Mouse (Mus musculus) MEL (cell line): ENCODE data around the gene Hsp90ab1. TPM values are rescaled to one million over a fixed set of nuclear protein-coding genes. Genes with fewer than 3 reads are reported as not detected.

ENCODE experiments used
- DNase-seq: peaks from one replicate; pipeline ENCODE4 v3.0.0; 2011; ENCODE audit warnings: low read depth, low spot score
- H3K27ac ChIP-seq: 2 replicates; pipeline ENCODE4 v1.5.1; 2012; ENCODE audit warnings: low read depth, mild to moderate bottlenecking, control low read depth, low read length, moderate library complexity; ENCODE audit not compliant: control insufficient read depth
- H3K27me3 ChIP-seq, 2 experiments: fragments of 150-350 bp in 1 of 2; sonication (generic) in 1 of 2; 2 replicates each; pipeline ENCODE4 v1.6.1; 2012; ENCODE audit warnings: low read length in 2 of 2, mild to moderate bottlenecking in 2 of 2, improper control_type of control experiment in 1 of 2, moderate library complexity in 1 of 2; ENCODE audit not compliant: insufficient read depth in 2 of 2, control insufficient read depth in 1 of 2
- H3K36me3 ChIP-seq, 2 experiments: 2 replicates each; pipeline ENCODE4 v1.6.1; 2012 to 2014; ENCODE audit warnings: low read length in 2 of 2, improper control_type of control experiment in 1 of 2, inconsistent platforms in 1 of 2, mild to moderate bottlenecking in 1 of 2; ENCODE audit not compliant: insufficient read depth in 2 of 2, control insufficient read depth in 1 of 2
- H3K4me1 ChIP-seq, 2 experiments: fragments of 150-350 bp in 1 of 2; sonication (generic) in 1 of 2; 2 replicates each; pipeline ENCODE4 v1.6.1; 2012; ENCODE audit warnings: low read length in 2 of 2, improper control_type of control experiment in 1 of 2, mild to moderate bottlenecking in 1 of 2; ENCODE audit not compliant: insufficient read depth in 2 of 2, control insufficient read depth in 1 of 2
- H3K4me3 ChIP-seq, 2 experiments: fragments of 150-350 bp in 1 of 2; sonication (generic) in 1 of 2; 2 replicates each; pipeline ENCODE4 v1.5.1; 2012; ENCODE audit warnings: low read depth in 2 of 2, low read length in 2 of 2, mild to moderate bottlenecking in 2 of 2, moderate library complexity in 2 of 2, control low read depth in 1 of 2, improper control_type of control experiment in 1 of 2; ENCODE audit not compliant: control insufficient read depth in 1 of 2, insufficient read depth in 1 of 2
- H3K79me2 ChIP-seq: 2 replicates; pipeline ENCODE4 v1.6.1; 2012; ENCODE audit warnings: mild to moderate bottlenecking, low read length, moderate library complexity; ENCODE audit not compliant: control insufficient read depth, poor library complexity, insufficient read depth
- H3K9ac ChIP-seq: 2 replicates; pipeline ENCODE4 v1.6.1; 2012; ENCODE audit warnings: low read depth, mild to moderate bottlenecking, control low read depth, low read length, moderate library complexity; ENCODE audit not compliant: control insufficient read depth, poor library complexity, severe bottlenecking
- H3K9me3 ChIP-seq: fragments of 150-350 bp; sonication (generic); replicated peaks from 2 replicates; pipeline ENCODE4 v1.6.1; 2012; ENCODE audit warnings: mild to moderate bottlenecking, low read length, improper control_type of control experiment, moderate library complexity; ENCODE audit not compliant: insufficient read depth
- BHLHE40 ChIP-seq: IDR thresholded peaks from 2 replicates; pipeline ENCODE4 v1.6.1; 2012; ENCODE audit warnings: low read depth, mild to moderate bottlenecking, inconsistent platforms, low read length, improper control_type of control experiment, borderline replicate concordance
- CHD1 ChIP-seq: IDR thresholded peaks from 2 replicates; pipeline ENCODE4 v1.6.1; 2012; ENCODE audit warnings: low read depth, mild to moderate bottlenecking, inconsistent platforms, low read length, improper control_type of control experiment
- CHD2 ChIP-seq: IDR thresholded peaks from 2 replicates; pipeline ENCODE4 v1.6.1; 2011; ENCODE audit warnings: low read length, improper control_type of control experiment
- CTCF ChIP-seq, 3 experiments: IDR thresholded peaks in 2 of 3; conservative IDR thresholded peaks in 1 of 3; 2 replicates each; pipeline ENCODE4 v1.5.1; 2011 to 2012; ENCODE audit warnings: low read length in 3 of 3, low read depth in 2 of 3, mild to moderate bottlenecking in 2 of 3, improper control_type of control experiment in 1 of 3, inconsistent platforms in 1 of 3, mixed read lengths in 1 of 3, moderate library complexity in 1 of 3; ENCODE audit not compliant: control insufficient read depth in 1 of 3, insufficient read depth in 1 of 3, poor library complexity in 1 of 3, severe bottlenecking in 1 of 3
- E2F4 ChIP-seq: IDR thresholded peaks from 2 replicates; pipeline ENCODE4 v1.6.1; 2011; ENCODE audit warnings: low read depth, low read length, improper control_type of control experiment, borderline replicate concordance
- ELF1 ChIP-seq: IDR thresholded peaks from 2 replicates; pipeline ENCODE4 v1.6.1; 2014; ENCODE audit warnings: low read depth, mild to moderate bottlenecking, inconsistent platforms, low read length, improper control_type of control experiment, moderate library complexity
- EP300 ChIP-seq, 2 experiments: IDR thresholded peaks; 2 replicates each; pipeline ENCODE4 v1.6.1; 2011; ENCODE audit warnings: improper control_type of control experiment in 2 of 2, low read length in 2 of 2, low read depth in 1 of 2, mild to moderate bottlenecking in 1 of 2
- ETS1 ChIP-seq: IDR thresholded peaks from 2 replicates; pipeline ENCODE4 v1.6.1; 2012; ENCODE audit warnings: low read depth, mild to moderate bottlenecking, inconsistent platforms, low read length, improper control_type of control experiment, moderate library complexity
- GABPA ChIP-seq: IDR thresholded peaks from 2 replicates; pipeline ENCODE4 v1.6.1; 2012; ENCODE audit warnings: low read depth, mild to moderate bottlenecking, inconsistent platforms, low read length, improper control_type of control experiment, moderate library complexity
- GATA1 ChIP-seq: IDR thresholded peaks from 2 replicates; pipeline ENCODE4 v1.6.1; 2011; ENCODE audit warnings: low read depth, low read length, improper control_type of control experiment
- HCFC1 ChIP-seq: IDR thresholded peaks from 2 replicates; pipeline ENCODE4 v1.6.1; 2012; ENCODE audit warnings: low read depth, mild to moderate bottlenecking, inconsistent platforms, low read length, improper control_type of control experiment, moderate library complexity
- KAT2A ChIP-seq: conservative IDR thresholded peaks from 2 replicates; pipeline ENCODE4 v1.6.1; 2012; ENCODE audit warnings: low read depth, low read length, improper control_type of control experiment, inconsistent platforms
- MAFK ChIP-seq: IDR thresholded peaks from 2 replicates; pipeline ENCODE4 v1.6.1; 2011; ENCODE audit warnings: low read depth, mild to moderate bottlenecking, low read length, improper control_type of control experiment, borderline replicate concordance
- MAX ChIP-seq: IDR thresholded peaks from 2 replicates; pipeline ENCODE4 v1.6.1; 2011; ENCODE audit warnings: low read length, improper control_type of control experiment
- MAZ ChIP-seq: IDR thresholded peaks from 2 replicates; pipeline ENCODE4 v1.6.1; 2012; ENCODE audit warnings: low read depth, mild to moderate bottlenecking, inconsistent platforms, low read length, improper control_type of control experiment
- MEF2A ChIP-seq: IDR thresholded peaks from 2 replicates; pipeline ENCODE4 v1.6.1; 2014; ENCODE audit warnings: low read depth, mild to moderate bottlenecking, inconsistent platforms, low read length, improper control_type of control experiment; ENCODE audit not compliant: poor library complexity, insufficient replicate concordance, severe bottlenecking; ENCODE audit errors: extremely low read depth
- MXI1 ChIP-seq: IDR thresholded peaks from 2 replicates; pipeline ENCODE4 v1.6.1; 2011; ENCODE audit warnings: mild to moderate bottlenecking, low read depth, low read length, improper control_type of control experiment
- MYB ChIP-seq: IDR thresholded peaks from 2 replicates; pipeline ENCODE4 v1.6.1; 2011; ENCODE audit warnings: mild to moderate bottlenecking, low read depth, low read length, improper control_type of control experiment
- MYC ChIP-seq: IDR thresholded peaks from 2 replicates; pipeline ENCODE4 v1.6.1; 2011; ENCODE audit warnings: low read depth, mild to moderate bottlenecking, low read length, improper control_type of control experiment, moderate library complexity
- NELFE ChIP-seq: IDR thresholded peaks from 2 replicates; pipeline ENCODE4 v1.6.1; 2011; ENCODE audit warnings: low read depth, low read length, improper control_type of control experiment
- NRF1 ChIP-seq: IDR thresholded peaks from 2 replicates; pipeline ENCODE4 v1.6.1; 2014; ENCODE audit warnings: low read depth, mild to moderate bottlenecking, inconsistent platforms, low read length, improper control_type of control experiment, moderate library complexity; ENCODE audit not compliant: poor library complexity, insufficient read depth, severe bottlenecking
- POLR2A ChIP-seq, 2 experiments: IDR thresholded peaks; 2 replicates each; pipeline ENCODE4 v1.6.1; 2011 to 2012; ENCODE audit warnings: low read length in 2 of 2, mild to moderate bottlenecking in 2 of 2, control low read depth in 1 of 2, improper control_type of control experiment in 1 of 2, low read depth in 1 of 2, moderate library complexity in 1 of 2; ENCODE audit not compliant: control insufficient read depth in 1 of 2, insufficient read depth in 1 of 2, poor library complexity in 1 of 2
- POLR2AphosphoS2 ChIP-seq: IDR thresholded peaks from 2 replicates; pipeline ENCODE4 v1.6.1; 2011; ENCODE audit warnings: low read length, improper control_type of control experiment
- RAD21 ChIP-seq: IDR thresholded peaks from 2 replicates; pipeline ENCODE4 v1.6.1; 2011; ENCODE audit warnings: mild to moderate bottlenecking, low read depth, low read length, improper control_type of control experiment
- RCOR1 ChIP-seq: IDR thresholded peaks from 2 replicates; pipeline ENCODE4 v1.6.1; 2012; ENCODE audit warnings: low read depth, mild to moderate bottlenecking, inconsistent platforms, low read length, improper control_type of control experiment
- SIN3A ChIP-seq: IDR thresholded peaks from 2 replicates; pipeline ENCODE4 v1.6.1; 2012; ENCODE audit warnings: low read length, improper control_type of control experiment, inconsistent platforms
- SMC3 ChIP-seq: IDR thresholded peaks from 2 replicates; pipeline ENCODE4 v1.6.1; 2011; ENCODE audit warnings: low read depth, low read length, improper control_type of control experiment
- TAL1 ChIP-seq: IDR thresholded peaks from 2 replicates; pipeline ENCODE4 v1.6.1; 2012; ENCODE audit warnings: mild to moderate bottlenecking, inconsistent platforms, low read length, moderate library complexity, mixed read lengths
- TBP ChIP-seq: IDR thresholded peaks from 2 replicates; pipeline ENCODE4 v1.8.0; 2011; ENCODE audit warnings: low read depth, low read length, improper control_type of control experiment
- TCF12 ChIP-seq: IDR thresholded peaks from 2 replicates; pipeline ENCODE4 v1.6.1; 2014; ENCODE audit warnings: low read depth, mild to moderate bottlenecking, inconsistent platforms, low read length, improper control_type of control experiment, moderate library complexity
- UBTF ChIP-seq: IDR thresholded peaks from 2 replicates; pipeline ENCODE4 v1.6.1; 2012; ENCODE audit warnings: low read depth, mild to moderate bottlenecking, inconsistent platforms, low read length, improper control_type of control experiment, moderate library complexity, borderline replicate concordance; ENCODE audit not compliant: insufficient read depth
- USF2 ChIP-seq, 2 experiments: IDR thresholded peaks; 2 replicates each; pipeline ENCODE4 v1.6.1; 2011 to 2012; ENCODE audit warnings: improper control_type of control experiment in 2 of 2, low read length in 2 of 2, borderline replicate concordance in 1 of 2, inconsistent platforms in 1 of 2, low read depth in 1 of 2, mild to moderate bottlenecking in 1 of 2; ENCODE audit not compliant: insufficient read depth in 1 of 2
- ZC3H11A ChIP-seq: IDR thresholded peaks from 2 replicates; pipeline ENCODE4 v1.6.1; 2012; ENCODE audit warnings: low read depth, mild to moderate bottlenecking, inconsistent platforms, low read length, improper control_type of control experiment
- ZMIZ1 ChIP-seq: IDR thresholded peaks from 2 replicates; pipeline ENCODE4 v1.6.1; 2012; ENCODE audit warnings: low read depth, mild to moderate bottlenecking, inconsistent platforms, low read length, improper control_type of control experiment, moderate library complexity
- ZNF384 ChIP-seq: IDR thresholded peaks from 2 replicates; pipeline ENCODE4 v1.6.1; 2012; ENCODE audit warnings: low read depth, mild to moderate bottlenecking, inconsistent platforms, low read length, improper control_type of control experiment
- polyA plus RNA-seq, 2 experiments: library from polyadenylated mRNA; stranded (reverse) in 1 of 2; unstranded in 1 of 2; fragments of >175 nt in 1 of 2; fragments of >200 nt in 1 of 2; gene quantifications; 2 replicates each; pipeline versions ENCODE4 v1.2.1 to v1.2.4; 2012; ENCODE audit warnings: low replicate concordance in 2 of 2, low read depth in 1 of 2; ENCODE audit not compliant: insufficient read length in 2 of 2, insufficient read depth in 1 of 2, missing spikeins in 1 of 2
- total RNA-seq: library from RNA; depleted of rRNA; stranded (reverse); fragments of 300-350 nt; gene quantifications from 2 replicates; pipeline ENCODE4 v1.2.3, GENCODE M21; 2012; rRNA removed

Hsp90ab1 gene
- 1,032 and 1,220 TPM in 2 replicates for total RNA-seq
- over 10,000 TPM in 1 of 2 experiments, 1,000 to 10,000 TPM in 1; 4,130 to 27,726 TPM for polyA plus RNA-seq

GRCm38 (mm10) chr17:45573087-45573779 is at the start of gene Hsp90ab1:
Gene Hsp90ab1 (minus strand): TSS chr17:45573271.
- Histone ChIP-seq H3K36me3 (peaks cover 25 to 27% of the 10 kb centered on the region in 2 experiments), H3K9ac (peak within 1 kb of the TSS; percentile 97), H3K4me1 (peaks cover 3 to 32% of the 10 kb centered on the region in 2 experiments), H3K4me3 (peak within 1 kb of the TSS; percentile 65 to 96), H3K27me3 (no peaks in the 10 kb centered on the region), H3K9me3 (no peaks in the 10 kb centered on the region), H3K79me2 (peaks cover 38% of the 10 kb centered on the region), H3K27ac (peak within 1 kb of the TSS; percentile 80)
- DNase-seq: peak; percentile 99
- TF ChIP-seq BHLHE40: peak; percentile 45; the same call in 1 of the 2 replicates
- TF ChIP-seq ETS1: peak; percentile 34
- no peak for TF ChIP-seq E2F4
- TF ChIP-seq USF2 (IDR thresholded peaks at IDR 0.05; ENCODE audit: borderline replicate concordance in 1 of 2, insufficient read depth in 1 of 2, low read depth in 1 of 2, low read length in 2 of 2): no peak
- TF ChIP-seq POLR2AphosphoS2: peak; percentile 98
- peak; percentile 82 for TF ChIP-seq TCF12
- peak; percentile 64 for TF ChIP-seq CHD2
- TF ChIP-seq ELF1: peak; percentile 32; the same call in 1 of the 2 replicates
- no peak for TF ChIP-seq RCOR1
- no peak for TF ChIP-seq GABPA
- TF ChIP-seq CTCF (IDR thresholded peaks at IDR 0.05 in 2 of 3, conservative IDR thresholded peaks at IDR 0.05 in 1 of 3; ENCODE audit: control insufficient read depth in 1 of 3, insufficient read depth in 1 of 3, low read depth in 2 of 3, low read length in 3 of 3, poor library complexity in 1 of 3, severe bottlenecking in 1 of 3): no peak
- no peak for TF ChIP-seq GATA1
- TF ChIP-seq MYB: no peak
- TF ChIP-seq SMC3: no peak
- TF ChIP-seq ZMIZ1: peak; percentile 99
- TF ChIP-seq HCFC1: peak; percentile 82
- peak; percentile 98 for TF ChIP-seq MAZ
- TF ChIP-seq MEF2A: no peak
- TF ChIP-seq TAL1: no peak
- peak; percentile 100 for TF ChIP-seq NELFE
- peak; percentile 70 for TF ChIP-seq SIN3A
- TF ChIP-seq MYC: no peak
- TF ChIP-seq ZC3H11A: no peak
- peak; percentile 69 for TF ChIP-seq ZNF384
- TF ChIP-seq TBP: peak; percentile 98
- TF ChIP-seq POLR2A (IDR thresholded peaks at IDR 0.05; ENCODE audit: control insufficient read depth in 1 of 2, insufficient read depth in 1 of 2, low read depth in 1 of 2, low read length in 2 of 2, poor library complexity in 1 of 2): peak; percentile 94 to 97
- peak; percentile 67; the same call in 1 of the 2 replicates for TF ChIP-seq CHD1
- TF ChIP-seq UBTF: no peak
- TF ChIP-seq MAFK: no peak
- peak; percentile 34; the same call in 1 of the 2 replicates for TF ChIP-seq MAX
- TF ChIP-seq RAD21: no peak
- TF ChIP-seq NRF1: no peak; the same call in 1 of the 2 replicates
- peak; percentile 4; the same call in 1 of the 2 replicates for TF ChIP-seq MXI1
- TF ChIP-seq KAT2A: peak; percentile 87
- TF ChIP-seq EP300 (IDR thresholded peaks at IDR 0.05; ENCODE audit: low read depth in 1 of 2, low read length in 2 of 2): no peak
